Mouse (Mus musculus): ENCODE data around the gene Ndst2. TPM values are rescaled to one million over a fixed set of nuclear protein-coding genes. Genes with fewer than 3 reads are reported as not detected.

Gene Ndst2
- polyA plus RNA-seq, 1 experiment from 2014 or later: 21.9 TPM

- Histone ChIP-seq H3K4me2 (replicated peaks) (no peak overlapping the region), H3K36me3 (0 out of 2 replicates have a peak, but pooled peaks cover 9% of the 10 kb centered on the region), H3K9ac (no peak overlapping the region), H3K4me3 (replicated peaks) (no peak overlapping the region), H3K9me3 (no peaks in the 10 kb centered on the region), H3K27ac (no peak overlapping the region), H3K4me1 (replicated peaks) (peaks cover 21% of the 10 kb centered on the region), H3K27me3 (replicated peaks) (no peaks in the 10 kb centered on the region)
- WGBS: 78% methylated on average over 13 of the region's 13 CpGs
- no peak for ATAC-seq
These were observed 1.6 kb upstream of the Ndst2 start for GRCm38 (mm10) chr14:20735892-20736390.

GRCm38 (mm10) chr14:20735052-20735451, 690 bp upstream of the Ndst2 start:
- Histone ChIP-seq H3K36me3 (0 out of 2 replicates have a peak, but pooled peaks cover 8% of the 10 kb centered on the region), H3K4me2 (replicated peaks) (peak overlapping the region; percentile 85)
- WGBS: 54% methylated on average over 2 of the region's 2 CpGs

GRCm38 (mm10) chr14:20733041-20733951, 1.1 kb downstream of the Ndst2 start:
- peaks cover 21% of the 10 kb centered on the region for H3K4me1 ChIP-seq (replicated peaks)
- H3K9me3 ChIP-seq: no peaks in the 10 kb centered on the region
- peak overlapping the region; percentile 92 for H3K9ac ChIP-seq
- ATAC-seq: no peak
- H3K36me3 ChIP-seq: peaks cover 22% of the 10 kb centered on the region
- peak overlapping the region; percentile 96 for H3K27ac ChIP-seq
- H3K4me3 ChIP-seq (replicated peaks): peak overlapping the region; percentile 79
- peak overlapping the region; percentile 85 for H3K4me2 ChIP-seq (replicated peaks)
- no peaks in the 10 kb centered on the region for H3K27me3 ChIP-seq (replicated peaks)
- WGBS: 40% methylated on average over 12 of the region's 12 CpGs

More at GRCm38 (mm10) chr14:20735052-20735451, 690 bp upstream of the Ndst2 start:
- Histone ChIP-seq H3K4me1 (replicated peaks) (peaks cover 21% of the 10 kb centered on the region), H3K9ac (peak overlapping the region; percentile 10; the same call in 1 of the 2 replicates), H3K27me3 (replicated peaks) (no peaks in the 10 kb centered on the region), H3K9me3 (no peaks in the 10 kb centered on the region), H3K4me3 (replicated peaks) (no peak overlapping the region), H3K27ac (peak overlapping the region; percentile 67)
- ATAC-seq: no peak

- Histone ChIP-seq H3K36me3 (peaks cover 33% of the 10 kb centered on the region), H3K9ac (no peak overlapping the region), H3K4me3 (replicated peaks) (no peak overlapping the region), H3K4me2 (replicated peaks) (no peak overlapping the region), H3K27ac (no peak overlapping the region), H3K4me1 (replicated peaks) (peaks cover 18% of the 10 kb centered on the region), H3K27me3 (replicated peaks) (no peaks in the 10 kb centered on the region), H3K9me3 (no peaks in the 10 kb centered on the region)
- ATAC-seq: no peak
- 85% methylated on average over 9 of the region's 9 CpGs for WGBS
These were observed 3.3 kb downstream of the Ndst2 start for GRCm38 (mm10) chr14:20730853-20731602.

- Histone ChIP-seq H3K27ac (no peak overlapping the region), H3K4me2 (replicated peaks) (no peak overlapping the region), H3K36me3 (peaks cover 39% of the 10 kb centered on the region), H3K4me1 (replicated peaks) (peaks cover 11% of the 10 kb centered on the region), H3K9ac (no peak overlapping the region), H3K4me3 (replicated peaks) (no peak overlapping the region), H3K9me3 (no peaks in the 10 kb centered on the region), H3K27me3 (replicated peaks) (no peaks in the 10 kb centered on the region)
- WGBS: 94% methylated on average over 9 of the region's 9 CpGs
- no peak for ATAC-seq
These were observed 4.5 kb downstream of the Ndst2 start for GRCm38 (mm10) chr14:20729871-20730270.

- ATAC-seq: peak; percentile 88
- peak overlapping the region; percentile 76 for H3K27ac ChIP-seq
- 47% methylated on average over 6 of the region's 6 CpGs for whole genome bisulfite sequencing
- H3K27me3 ChIP-seq (replicated peaks): no peaks in the 10 kb centered on the region
- H3K4me2 ChIP-seq (replicated peaks): no peak overlapping the region
- H3K4me3 ChIP-seq (replicated peaks): no peak overlapping the region
- peaks cover 5% of the 10 kb centered on the region; the same call in 1 of the 2 replicates for H3K4me1 ChIP-seq (replicated peaks)
- peaks cover 72% of the 10 kb centered on the region for H3K36me3 ChIP-seq
- H3K9me3 ChIP-seq: no peaks in the 10 kb centered on the region
- no peak overlapping the region for H3K9ac ChIP-seq
These were observed 8.6 kb downstream of the Ndst2 start for GRCm38 (mm10) chr14:20725660-20726339.

GRCm38 (mm10) chr14:20724043-20724442, 10.3 kb downstream of the Ndst2 start:
- H3K9ac ChIP-seq: no peak overlapping the region
- H3K36me3 ChIP-seq: peaks cover 69% of the 10 kb centered on the region
- peaks cover 5% of the 10 kb centered on the region; the same call in 1 of the 2 replicates for H3K4me1 ChIP-seq (replicated peaks)
- H3K9me3 ChIP-seq: no peaks in the 10 kb centered on the region
- ATAC-seq: no peak
- H3K4me3 ChIP-seq (replicated peaks): no peak overlapping the region
- H3K27me3 ChIP-seq (replicated peaks): no peaks in the 10 kb centered on the region
- WGBS: 16% methylated on average over 5 of the region's 5 CpGs
- no peak overlapping the region for H3K4me2 ChIP-seq (replicated peaks)
- no peak overlapping the region for H3K27ac ChIP-seq

GRCm38 (mm10) chr14:20723006-20723405, 11.4 kb downstream of the Ndst2 start:
- H3K4me3 ChIP-seq (replicated peaks): no peak overlapping the region
- no peak overlapping the region for H3K4me2 ChIP-seq (replicated peaks)
- H3K27ac ChIP-seq: no peak overlapping the region
- WGBS: 90% methylated on average over 12 of the region's 12 CpGs
- no peak for ATAC-seq
- peaks cover 5% of the 10 kb centered on the region; the same call in 1 of the 2 replicates for H3K4me1 ChIP-seq (replicated peaks)
- H3K36me3 ChIP-seq: peaks cover 72% of the 10 kb centered on the region
- H3K27me3 ChIP-seq (replicated peaks): no peaks in the 10 kb centered on the region
- H3K9me3 ChIP-seq: no peaks in the 10 kb centered on the region
- H3K9ac ChIP-seq: no peak overlapping the region

- Histone ChIP-seq H3K27ac (no peak overlapping the region), H3K4me3 (replicated peaks) (no peak overlapping the region), H3K4me1 (replicated peaks) (peaks cover 5% of the 10 kb centered on the region; the same call in 1 of the 2 replicates), H3K9me3 (no peaks in the 10 kb centered on the region), H3K9ac (no peak overlapping the region), H3K27me3 (replicated peaks) (no peaks in the 10 kb centered on the region), H3K4me2 (replicated peaks) (no peak overlapping the region), H3K36me3 (peaks cover 74% of the 10 kb centered on the region)
- ATAC-seq: no peak
- 85% methylated on average over 4 of the region's 4 CpGs for WGBS
These were observed 13.0 kb downstream of the Ndst2 start for GRCm38 (mm10) chr14:20721371-20721770.

GRCm38 (mm10) chr14:20719767-20720166, 14.6 kb downstream of the Ndst2 start:
- Histone ChIP-seq H3K36me3 (peaks cover 74% of the 10 kb centered on the region), H3K4me3 (replicated peaks) (no peak overlapping the region), H3K27ac (no peak overlapping the region), H3K4me1 (replicated peaks) (no peaks in the 10 kb centered on the region), H3K27me3 (replicated peaks) (no peaks in the 10 kb centered on the region), H3K9me3 (no peaks in the 10 kb centered on the region), H3K4me2 (replicated peaks) (no peak overlapping the region), H3K9ac (no peak overlapping the region)
- WGBS: 94% methylated on average over 12 of the region's 12 CpGs
- no peak for ATAC-seq

- Histone ChIP-seq H3K4me1 (replicated peaks) (0 out of 2 replicates have a peak, but pooled peaks cover 4% of the 10 kb centered on the region), H3K27ac (no peak overlapping the region), H3K9ac (no peak overlapping the region), H3K36me3 (peaks cover 75% of the 10 kb centered on the region), H3K4me2 (replicated peaks) (no peak overlapping the region), H3K4me3 (replicated peaks) (no peak overlapping the region), H3K27me3 (replicated peaks) (no peaks in the 10 kb centered on the region), H3K9me3 (no peaks in the 10 kb centered on the region)
- no peak for ATAC-seq
- WGBS: 89% methylated on average over 10 of the region's 10 CpGs
These were observed 15.9 kb downstream of the Ndst2 start for GRCm38 (mm10) chr14:20718443-20718842.
